Mouse (Mus musculus): ENCODE results near the gene Kbtbd7. TPM values are rescaled to one million over a fixed set of nuclear protein-coding genes. Genes with fewer than 3 reads are reported as not detected.

Gene Kbtbd7
- 11.8 and 12.7 TPM in 2 replicates for polyA plus RNA-seq (2015; fragmentation: Nextera tagmentation; extraction: Ambion mirVana)

GRCm38 (mm10) chr14:79425979-79426729 is at the start of gene Kbtbd7:
Gene Kbtbd7 (plus strand): TSS chr14:79426511.
- Histone ChIP-seq H3K4me3 (peak within 1 kb of the TSS; percentile 52), H3K27ac (peak within 1 kb of the TSS; percentile 90), H3K4me2 (peak within 1 kb of the TSS; percentile 57), H3K4me1 (no peaks in the 10 kb centered on the region), H3K9ac (peak within 1 kb of the TSS; percentile 48), H3K27me3 (no peaks in the 10 kb centered on the region), H3K9me3 (peaks cover 9% of the 10 kb centered on the region; the same call in 1 of the 2 replicates), H3K36me3 (peaks cover 10% of the 10 kb centered on the region)
- 2% methylated on average over 39 of the region's 44 CpGs for WGBS
- peak; percentile 99 for ATAC-seq (ENCODE audit: borderline replicate concordance, extremely low read depth, low FRiP score, low TSS enrichment)

- no peak overlapping the region for H3K4me2 ChIP-seq
- H3K4me1 ChIP-seq: no peaks in the 10 kb centered on the region
- H3K27ac ChIP-seq: no peak overlapping the region
- H3K4me3 ChIP-seq: no peak overlapping the region
- H3K36me3 ChIP-seq: peaks cover 22% of the 10 kb centered on the region
- H3K9ac ChIP-seq: no peak overlapping the region
- no peaks in the 10 kb centered on the region for H3K27me3 ChIP-seq
- no peak for ATAC-seq (ENCODE audit: borderline replicate concordance, extremely low read depth, low FRiP score, low TSS enrichment)
- no peaks in the 10 kb centered on the region for H3K9me3 ChIP-seq
Observed at GRCm38 (mm10) chr14:79377041-79377440, 49.3 kb upstream of the Kbtbd7 start.

- 89% methylated on average over 7 of the region's 7 CpGs for WGBS
- no peak for ATAC-seq (ENCODE audit: borderline replicate concordance, extremely low read depth, low FRiP score, low TSS enrichment)
- Histone ChIP-seq H3K4me1 (peaks cover 4% of the 10 kb centered on the region; the same call in 1 of the 2 replicates), H3K9me3 (no peaks in the 10 kb centered on the region), H3K9ac (no peak overlapping the region), H3K36me3 (peaks cover 27% of the 10 kb centered on the region), H3K4me3 (no peak overlapping the region), H3K4me2 (no peak overlapping the region), H3K27me3 (no peaks in the 10 kb centered on the region), H3K27ac (no peak overlapping the region)
Observed at GRCm38 (mm10) chr14:79383120-79383519, 43.2 kb upstream of the Kbtbd7 start.

DNA sequence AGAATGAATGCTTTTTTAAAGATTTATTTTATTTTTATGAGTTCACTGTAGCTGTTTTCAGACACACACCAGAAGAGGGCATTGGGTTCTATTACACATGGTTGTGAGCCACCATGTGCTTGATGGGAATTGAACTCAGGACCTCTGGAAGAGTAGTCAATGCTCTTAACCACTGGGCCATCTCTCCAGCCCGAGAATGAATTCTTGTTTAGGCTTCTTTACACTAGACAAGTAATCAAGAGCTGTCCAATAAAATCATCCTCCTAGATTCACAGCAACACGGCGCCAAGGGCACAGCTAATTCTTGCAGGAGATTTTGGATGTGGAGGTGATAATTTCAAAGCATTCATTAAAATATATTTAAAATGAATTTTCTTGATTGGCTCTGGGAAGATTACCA is 38.0 kb upstream of the Kbtbd7 start:
- Histone ChIP-seq H3K4me2 (no peak overlapping the region), H3K9ac (no peak overlapping the region), H3K36me3 (peaks cover 10% of the 10 kb centered on the region; the same call in 1 of the 2 replicates), H3K27me3 (no peaks in the 10 kb centered on the region), H3K4me3 (no peak overlapping the region), H3K27ac (no peak overlapping the region), H3K4me1 (peaks cover 14% of the 10 kb centered on the region), H3K9me3 (no peaks in the 10 kb centered on the region)
- WGBS: 87% methylated on average over 3 of the region's 3 CpGs
- no peak for ATAC-seq (ENCODE audit: borderline replicate concordance, extremely low read depth, low FRiP score, low TSS enrichment)

- H3K27me3 ChIP-seq: no peaks in the 10 kb centered on the region
- peak overlapping the region; percentile 100 for H3K27ac ChIP-seq
- peak overlapping the region; percentile 98 for H3K9ac ChIP-seq
- H3K9me3 ChIP-seq: no peaks in the 10 kb centered on the region
- peak overlapping the region; percentile 95 for H3K4me3 ChIP-seq
- peaks cover 8% of the 10 kb centered on the region; the same call in 1 of the 2 replicates for H3K36me3 ChIP-seq
- H3K4me1 ChIP-seq: peaks cover 14% of the 10 kb centered on the region
- H3K4me2 ChIP-seq: peak overlapping the region; percentile 85
- ATAC-seq (ENCODE audit: borderline replicate concordance, extremely low read depth, low FRiP score, low TSS enrichment): no peak
- WGBS: 1% methylated on average over 16 of the region's 16 CpGs
Observed at GRCm38 (mm10) chr14:79389438-79390264, 36.7 kb upstream of the Kbtbd7 start.

DNA sequence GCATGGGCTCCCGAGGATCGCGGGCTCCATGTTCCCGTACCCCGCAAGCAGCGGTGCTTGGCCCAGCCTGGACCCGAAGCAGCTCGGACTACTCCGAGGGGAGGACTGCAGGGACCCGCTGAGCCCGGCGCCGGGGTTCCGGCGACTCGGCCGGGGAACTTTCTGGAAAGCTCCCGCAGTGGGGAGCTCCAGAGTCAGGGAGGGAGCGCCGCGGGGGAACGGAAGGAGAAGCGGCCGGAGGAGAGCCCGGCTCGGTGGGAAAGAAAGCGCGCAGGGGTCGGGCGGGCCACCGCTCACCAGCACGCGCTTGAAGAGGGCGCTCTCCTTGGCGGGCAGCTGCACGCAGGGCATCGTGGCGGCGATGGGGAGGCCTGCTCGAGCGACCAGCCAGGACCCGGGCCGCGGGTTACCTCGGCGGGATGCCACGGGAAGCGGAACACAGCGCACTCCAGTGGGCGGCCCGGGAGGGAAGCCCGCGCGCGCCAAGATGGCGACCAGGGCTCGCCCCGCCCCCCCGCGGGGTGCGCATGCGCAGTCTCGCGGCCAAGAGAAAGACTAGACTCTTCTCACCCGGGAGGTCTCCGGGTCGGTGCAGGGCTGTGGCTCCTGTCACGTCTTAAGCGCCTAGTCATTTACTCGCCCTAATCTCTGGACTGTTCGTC is 35.9 kb upstream of the Kbtbd7 start, which contains the start of gene Naa16:
Gene Naa16, minus strand, starts transcription at position 514 of the 662 bp plus-strand sequence.
- peak; percentile 97 for ATAC-seq (ENCODE audit: borderline replicate concordance, extremely low read depth, low FRiP score, low TSS enrichment)
- Histone ChIP-seq H3K27ac (peak within 1 kb of the TSS; percentile 100), H3K4me2 (peak within 1 kb of the TSS; percentile 85), H3K27me3 (no peaks in the 10 kb centered on the region), H3K9me3 (no peaks in the 10 kb centered on the region), H3K36me3 (peaks cover 5% of the 10 kb centered on the region; the same call in 1 of the 2 replicates), H3K4me1 (peaks cover 14% of the 10 kb centered on the region), H3K4me3 (peak within 1 kb of the TSS; percentile 95), H3K9ac (peak within 1 kb of the TSS; percentile 98)
- under 1% methylated on average over 71 of the region's 71 CpGs for WGBS

GRCm38 (mm10) chr14:79393289-79393688 is 33.0 kb upstream of the Kbtbd7 start:
- no peaks in the 10 kb centered on the region for H3K9me3 ChIP-seq
- H3K4me2 ChIP-seq: no peak overlapping the region
- peaks cover 11% of the 10 kb centered on the region for H3K4me1 ChIP-seq
- H3K9ac ChIP-seq: no peak overlapping the region
- H3K4me3 ChIP-seq: no peak overlapping the region
- H3K36me3 ChIP-seq: no peaks in the 10 kb centered on the region
- 42% methylated on average over 1 of the region's 1 CpGs for WGBS
- H3K27ac ChIP-seq: no peak overlapping the region
- H3K27me3 ChIP-seq: no peaks in the 10 kb centered on the region
- no peak for ATAC-seq (ENCODE audit: borderline replicate concordance, extremely low read depth, low FRiP score, low TSS enrichment)

GRCm38 (mm10) chr14:79394564-79394963 is 31.7 kb upstream of the Kbtbd7 start:
- Histone ChIP-seq H3K4me3 (no peak overlapping the region), H3K4me1 (peaks cover 9% of the 10 kb centered on the region), H3K36me3 (no peaks in the 10 kb centered on the region), H3K27ac (no peak overlapping the region), H3K4me2 (no peak overlapping the region), H3K27me3 (no peaks in the 10 kb centered on the region), H3K9ac (no peak overlapping the region), H3K9me3 (no peaks in the 10 kb centered on the region)
- ATAC-seq (ENCODE audit: borderline replicate concordance, extremely low read depth, low FRiP score, low TSS enrichment): no peak

GRCm38 (mm10) chr14:79397321-79398122 is 28.8 kb upstream of the Kbtbd7 start, which contains the start of gene Mtrf1:
Gene Mtrf1 (plus strand): TSS chr14:79397772.
- Histone ChIP-seq H3K36me3 (peaks cover 13% of the 10 kb centered on the region; the same call in 1 of the 2 replicates), H3K4me2 (peak within 1 kb of the TSS; percentile 56), H3K4me3 (peak within 1 kb of the TSS; percentile 64), H3K9me3 (no peaks in the 10 kb centered on the region), H3K27ac (peak within 1 kb of the TSS; percentile 79), H3K4me1 (peaks cover 6% of the 10 kb centered on the region), H3K27me3 (no peaks in the 10 kb centered on the region), H3K9ac (peak within 1 kb of the TSS; percentile 62)
- WGBS: 18% methylated on average over 23 of the region's 23 CpGs
- ATAC-seq (ENCODE audit: borderline replicate concordance, extremely low read depth, low FRiP score, low TSS enrichment): peak; percentile 87

DNA sequence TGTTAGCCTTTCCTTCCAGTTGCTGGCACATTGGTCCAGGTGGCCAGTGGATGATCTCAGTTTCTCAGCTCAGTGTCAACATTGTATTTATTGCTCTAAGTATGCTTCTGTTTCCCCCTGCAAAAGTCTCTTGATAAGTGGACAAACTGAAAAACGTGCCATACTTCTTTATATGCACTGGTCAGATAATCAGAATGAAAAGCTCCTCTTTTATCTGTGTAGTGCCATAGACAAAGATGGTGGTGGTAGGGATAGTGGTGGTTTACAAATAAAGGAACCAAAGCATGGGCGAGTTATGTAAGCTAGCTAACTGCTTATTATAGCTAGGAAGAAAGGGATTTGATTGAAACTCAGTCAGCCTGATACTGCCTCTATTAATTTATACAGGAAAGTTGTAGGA is 18.7 kb upstream of the Kbtbd7 start:
- Histone ChIP-seq H3K9me3 (no peaks in the 10 kb centered on the region), H3K4me1 (no peaks in the 10 kb centered on the region), H3K4me2 (no peak overlapping the region), H3K36me3 (peaks cover 11% of the 10 kb centered on the region), H3K27me3 (no peaks in the 10 kb centered on the region), H3K27ac (no peak overlapping the region), H3K9ac (no peak overlapping the region), H3K4me3 (no peak overlapping the region)
- no peak for ATAC-seq (ENCODE audit: borderline replicate concordance, extremely low read depth, low FRiP score, low TSS enrichment)
- 77% methylated on average over 2 of the region's 2 CpGs for WGBS

DNA sequence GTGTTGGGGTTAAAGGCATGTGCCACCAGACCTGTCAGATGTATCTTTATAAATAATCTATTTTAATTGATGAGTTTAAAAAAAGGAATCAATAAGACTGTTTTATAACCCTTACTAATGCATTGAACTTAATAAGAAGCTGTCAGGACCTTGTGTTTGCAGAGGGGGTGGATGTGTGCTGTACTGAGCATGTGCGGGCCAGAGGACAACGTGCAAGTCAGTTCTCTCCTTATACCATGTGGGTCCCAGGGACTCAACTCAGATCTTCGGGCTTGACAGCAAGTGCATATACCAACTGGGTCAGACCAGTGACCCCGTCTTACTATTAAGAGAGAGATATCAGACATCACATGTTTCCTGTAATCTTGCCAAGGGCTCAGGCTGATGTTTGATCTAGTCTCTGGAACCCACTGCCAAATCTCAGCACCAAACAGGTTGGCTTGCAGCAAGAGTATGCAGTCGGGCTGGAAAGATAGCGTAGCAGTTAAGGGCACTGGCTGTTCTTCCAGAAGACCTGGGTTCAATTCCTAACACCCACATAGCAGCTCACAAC is 17.0 kb upstream of the Kbtbd7 start:
- Histone ChIP-seq H3K36me3 (peaks cover 4% of the 10 kb centered on the region; the same call in 1 of the 2 replicates), H3K9ac (no peak overlapping the region), H3K27ac (no peak overlapping the region), H3K4me3 (no peak overlapping the region), H3K4me2 (no peak overlapping the region), H3K9me3 (no peaks in the 10 kb centered on the region), H3K4me1 (no peaks in the 10 kb centered on the region), H3K27me3 (no peaks in the 10 kb centered on the region)
- no peak for ATAC-seq (ENCODE audit: borderline replicate concordance, extremely low read depth, low FRiP score, low TSS enrichment)
- 84% methylated on average over 6 of the region's 6 CpGs for whole genome bisulfite sequencing

Data from lung, embryonic 15.5 days (tissue).